Mouse (Mus musculus) midbrain, postnatal 0 days (tissue): ENCODE data around the gene Il9. TPM values are rescaled to one million over a fixed set of nuclear protein-coding genes. Genes with fewer than 3 reads are reported as not detected.

Experiments used
- ATAC-seq: fragments of 200-750 bp; cut with Nextera tagmentation; 2 replicates; pipeline ENCODE4 v1.8.0; 2017; ENCODE audit warnings: moderate number of reproducible peaks, mild to moderate bottlenecking, moderate TSS enrichment, moderate library complexity; ENCODE audit not compliant: low FRiP score
- DNase-seq: peaks from one replicate; pipeline ENCODE4 v3.0.0-alpha.2; 2015; ENCODE audit warnings: low spot score
- H3K27ac ChIP-seq: fragments of 300-500 bp; sonication (generic); 2 replicates; pipeline ENCODE4 v1.5.1; 2014; ENCODE audit warnings: low read depth, mild to moderate bottlenecking, low read length, mixed read lengths
- H3K27me3 ChIP-seq: fragments of 300-500 bp; sonication (generic); 2 replicates; pipeline ENCODE4 v1.6.1; 2014; ENCODE audit warnings: low read length, control low read depth, mixed read lengths; ENCODE audit not compliant: insufficient read depth
- H3K36me3 ChIP-seq: fragments of 300-500 bp; sonication (generic); 2 replicates; pipeline ENCODE4 v1.6.1; 2014; ENCODE audit warnings: low read length, control low read depth, mixed read lengths; ENCODE audit not compliant: insufficient read depth
- H3K4me1 ChIP-seq: fragments of 300-500 bp; sonication (generic); 2 replicates; pipeline ENCODE4 v1.6.1; 2014; ENCODE audit warnings: mild to moderate bottlenecking, control low read depth, antibody characterized with exemption, low read length, mixed read lengths; ENCODE audit not compliant: insufficient read depth
- H3K4me2 ChIP-seq: fragments of 300-500 bp; sonication (generic); 2 replicates; pipeline ENCODE4 v1.6.1; 2014; ENCODE audit warnings: low read depth, mild to moderate bottlenecking, low read length, mixed read lengths; ENCODE audit not compliant: poor library complexity, severe bottlenecking
- H3K4me3 ChIP-seq: fragments of 300-500 bp; sonication (generic); 2 replicates; pipeline ENCODE4 v1.5.1; 2014; ENCODE audit warnings: low read depth, mild to moderate bottlenecking, low read length, moderate library complexity
- H3K9ac ChIP-seq: fragments of 300-500 bp; sonication (generic); replicated peaks from 2 replicates; pipeline ENCODE4 v1.6.1; 2014; ENCODE audit warnings: mild to moderate bottlenecking, low read length, moderate library complexity, mixed read lengths; ENCODE audit not compliant: poor library complexity, severe bottlenecking
- H3K9me3 ChIP-seq: fragments of 300-500 bp; sonication (generic); 2 replicates; pipeline ENCODE4 v1.6.1; 2016; ENCODE audit warnings: low read length, control low read depth
- CTCF ChIP-seq: IDR thresholded peaks from 2 replicates; pipeline ENCODE4 v1.5.1; 2016; ENCODE audit warnings: antibody characterized with exemption, mild to moderate bottlenecking
- WGBS: fragments of 180-500 bp; shearing (Covaris S2); extraction: QIAGEN DNeasy Blood & Tissue Kit; methylation state at CpG from one replicate; pipeline ENCODE4 v1.1.7; 2014; 5-methylcytosine and 5-hydroxymethylcytosine counted together
- polyA plus RNA-seq: library from polyadenylated mRNA; unstranded; fragments of >200 nt; fragmentation: Nextera tagmentation; extraction: Ambion mirVana; gene quantifications from 2 replicates; pipeline ENCODE4 v1.2.1, GENCODE M21; 2015
- total RNA-seq: library from RNA; depleted of rRNA; stranded (reverse); fragments of >200 nt; gene quantifications from 2 replicates; pipeline ENCODE4 v1.2.3, GENCODE M21; 2014

Gene Il9
- total and polyA plus RNA-seq, 2 experiments from 2014 or later: not detected

- no peaks in the 10 kb centered on the region for H3K27me3 ChIP-seq
- no peak overlapping the region for H3K4me2 ChIP-seq
- 50% methylated on average over 9 of the region's 9 CpGs for WGBS
- DNase-seq: no peak
- no peak for ATAC-seq
- no peak overlapping the region for H3K27ac ChIP-seq
- no peak for TF ChIP-seq CTCF
- no peak overlapping the region for H3K4me3 ChIP-seq
- H3K36me3 ChIP-seq: no peaks in the 10 kb centered on the region
- H3K4me1 ChIP-seq: no peaks in the 10 kb centered on the region
- no peak overlapping the region for H3K9ac ChIP-seq
- H3K9me3 ChIP-seq: no peaks in the 10 kb centered on the region
Observed at GRCm38 (mm10) chr13:56458001-56458400, 24.0 kb downstream of the Il9 start.

- H3K27me3 ChIP-seq: no peaks in the 10 kb centered on the region
- H3K9me3 ChIP-seq: no peaks in the 10 kb centered on the region
- DNase-seq: peak; percentile 37
- H3K4me2 ChIP-seq: no peak overlapping the region
- 86% methylated on average over 8 of the region's 8 CpGs for WGBS
- TF ChIP-seq CTCF: peak; percentile 47
- no peaks in the 10 kb centered on the region for H3K4me1 ChIP-seq
- no peak for ATAC-seq
- H3K9ac ChIP-seq: no peak overlapping the region
- H3K27ac ChIP-seq: no peak overlapping the region
- no peaks in the 10 kb centered on the region for H3K36me3 ChIP-seq
- H3K4me3 ChIP-seq: no peak overlapping the region
Observed at GRCm38 (mm10) chr13:56450035-56450434, 32.0 kb downstream of the Il9 start.

GRCm38 (mm10) chr13:56449239-56450030 is 32.6 kb downstream of the Il9 start:
- TF ChIP-seq CTCF: no peak
- Histone ChIP-seq H3K9me3 (no peaks in the 10 kb centered on the region), H3K4me1 (no peaks in the 10 kb centered on the region), H3K9ac (no peak overlapping the region), H3K27me3 (no peaks in the 10 kb centered on the region), H3K36me3 (no peaks in the 10 kb centered on the region), H3K27ac (no peak overlapping the region), H3K4me3 (no peak overlapping the region), H3K4me2 (no peak overlapping the region)
- DNase-seq (peak; percentile 93), ATAC-seq (no peak)
- WGBS: 61% methylated on average over 10 of the region's 10 CpGs

- peaks cover 10% of the 10 kb centered on the region for H3K27me3 ChIP-seq
- 92% methylated on average over 6 of the region's 6 CpGs for WGBS
- H3K4me2 ChIP-seq: no peak overlapping the region
- no peak overlapping the region for H3K4me3 ChIP-seq
- ATAC-seq (no peak), DNase-seq (no peak)
- no peak overlapping the region for H3K9ac ChIP-seq
- no peaks in the 10 kb centered on the region for H3K4me1 ChIP-seq
- H3K27ac ChIP-seq: no peak overlapping the region
- TF ChIP-seq CTCF: no peak
- H3K9me3 ChIP-seq: no peaks in the 10 kb centered on the region
- no peaks in the 10 kb centered on the region for H3K36me3 ChIP-seq
Observed at GRCm38 (mm10) chr13:56444996-56445395, 37.0 kb downstream of the Il9 start.

- Histone ChIP-seq H3K9ac (no peak overlapping the region), H3K4me3 (no peak overlapping the region), H3K4me1 (no peaks in the 10 kb centered on the region), H3K27me3 (peaks cover 18% of the 10 kb centered on the region), H3K9me3 (no peaks in the 10 kb centered on the region), H3K4me2 (no peak overlapping the region), H3K27ac (no peak overlapping the region), H3K36me3 (no peaks in the 10 kb centered on the region)
- no peak for TF ChIP-seq CTCF
- ATAC-seq (no peak), DNase-seq (no peak)
- WGBS: 91% methylated on average over 3 of the region's 3 CpGs
Observed at GRCm38 (mm10) chr13:56444112-56444511, 37.9 kb downstream of the Il9 start.

- Histone ChIP-seq H3K9ac (no peak overlapping the region), H3K9me3 (no peaks in the 10 kb centered on the region), H3K4me3 (no peak overlapping the region), H3K36me3 (no peaks in the 10 kb centered on the region), H3K4me1 (peaks cover 3% of the 10 kb centered on the region), H3K4me2 (no peak overlapping the region), H3K27me3 (peaks cover 25% of the 10 kb centered on the region), H3K27ac (no peak overlapping the region)
- DNase-seq: no peak
- TF ChIP-seq CTCF: no peak
- WGBS: 78% methylated on average over 7 of the region's 7 CpGs
- no peak for ATAC-seq
Observed at GRCm38 (mm10) chr13:56443411-56443810, 38.6 kb downstream of the Il9 start.
